13 mouse cellular contexts compared by ENCODE assay signal in genomic region chr17:44309914-44310622, GRCm38 (mm10).
"Had no signal": no experiment of that assay in that cellular context is flagged by ENCODE, and none has a peak within 500 bp of the region (broad histone marks: within the 10 kb centered on the region; RNA-seq: fewer than 3 reads in every experiment).

No protein-coding gene starts in this region.

- H3K4me1 ChIP-seq: kidney, embryonic 15.5 days; limb, embryonic 15.5 days; liver, embryonic 12.5 days; midbrain, embryonic 10.5 days; neural tube, embryonic 15.5 days had no signal

- H3K27ac ChIP-seq: kidney, embryonic 15.5 days; limb, embryonic 15.5 days; liver, embryonic 12.5 days; midbrain, embryonic 10.5 days; neural tube, embryonic 15.5 days had no signal

- DNase-seq: kidney, adult 2 months; kidney, postnatal 14 days; left cerebral cortex, postnatal 4 days; lung, postnatal 4 days; midbrain, embryonic 14.5 days; thymus, adult 2 months; thymus, postnatal 36 days had no signal

- H3K4me3 ChIP-seq: kidney, embryonic 15.5 days; limb, embryonic 15.5 days; liver, embryonic 12.5 days; midbrain, embryonic 10.5 days; myocyte; neural tube, embryonic 15.5 days had no signal
